Mouse (Mus musculus): ENCODE measurements at regions not wholly inside any gene's neighbourhood (a gene's known extent, or its start where the extent isn't known, plus 50 kb on each side); places are given as distances from the start of the nearest gene placed in this dataset.

GRCm38 (mm10) chr6:67186537-67187274, 51.3 kb upstream of the Serbp1 start:
- no peak for DNase-seq (ENCODE audit: low spot score in 2 of 2)

DNA sequence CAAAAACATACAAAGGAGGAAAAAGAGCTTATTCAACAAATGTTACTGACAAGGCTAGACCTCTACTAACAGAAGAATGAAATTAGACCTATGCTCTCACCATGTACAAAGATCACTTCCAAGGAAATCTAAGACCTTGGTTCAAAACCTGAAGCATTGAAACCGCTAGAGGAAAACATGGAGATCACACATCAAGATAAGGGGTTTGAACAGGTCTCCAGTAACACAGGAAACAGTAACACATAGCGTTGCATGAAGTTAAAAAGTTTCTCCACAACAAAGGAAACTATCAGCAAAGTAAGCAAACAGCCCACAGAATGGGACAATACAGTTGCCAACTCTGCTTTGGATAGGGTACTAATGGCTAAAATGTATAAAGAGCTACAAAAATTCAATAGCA, 53.3 kb upstream of the Serbp1 start:
- DNase-seq (ENCODE audit: low spot score in 2 of 2) = no peak

DNA sequence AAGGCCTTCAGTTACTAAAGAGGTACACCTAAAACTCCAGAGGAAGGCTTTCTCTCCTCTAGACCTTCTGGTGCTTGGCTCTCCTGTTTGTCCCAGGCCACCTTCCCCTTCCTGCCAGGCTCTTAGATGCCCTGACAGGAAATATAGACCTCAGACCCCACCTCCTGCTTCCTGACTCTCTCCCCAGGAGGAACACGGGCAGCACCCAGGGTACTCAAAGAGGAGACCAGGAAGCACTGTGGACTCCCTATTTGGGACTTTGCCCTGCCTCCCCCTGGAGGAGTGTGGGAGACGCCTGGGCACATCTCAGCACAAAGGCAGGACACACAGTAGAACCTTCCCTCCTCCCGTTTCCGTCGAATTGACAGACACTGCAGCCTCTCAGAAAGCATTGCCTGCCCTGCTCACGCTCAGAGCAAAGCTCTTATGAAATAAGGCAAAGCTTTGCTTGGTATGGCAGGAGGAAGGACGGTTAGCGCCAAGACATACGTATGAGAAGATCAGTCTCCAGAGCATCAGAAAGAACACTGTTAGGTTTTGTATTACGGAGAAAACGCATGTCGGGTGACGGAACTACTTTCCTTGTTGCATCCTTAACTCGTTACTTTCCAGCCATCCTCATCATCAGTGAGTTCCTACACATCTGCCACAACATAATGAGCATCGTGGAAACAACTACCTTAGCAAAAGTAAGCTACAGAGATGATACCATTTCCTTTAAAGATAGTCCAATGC, 54.3 kb upstream of the Serbp1 start:
- DNase-seq (ENCODE audit: low spot score in 2 of 2) = no peak

DNA sequence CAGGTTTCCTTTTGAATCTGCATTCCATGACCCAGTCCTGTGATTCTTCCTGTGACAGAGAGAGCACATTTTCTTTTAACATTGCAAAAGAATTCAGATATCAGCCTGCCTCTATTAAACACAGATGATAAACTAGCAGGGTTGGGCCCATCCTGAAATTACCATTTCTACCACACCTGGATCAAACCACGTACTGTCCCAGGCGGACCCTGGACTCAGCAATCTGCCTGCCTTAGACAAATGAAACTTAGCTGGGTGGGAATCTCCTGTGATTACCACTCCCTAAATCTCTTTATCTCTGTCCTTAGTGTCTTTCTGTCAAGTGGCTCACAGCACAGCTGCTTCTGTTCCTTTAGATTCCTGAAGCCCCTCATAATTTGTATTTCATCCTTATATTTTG, 55.5 kb upstream of the Serbp1 start:
- DNase-seq (ENCODE audit: low spot score in 2 of 2) = no peak

DNA sequence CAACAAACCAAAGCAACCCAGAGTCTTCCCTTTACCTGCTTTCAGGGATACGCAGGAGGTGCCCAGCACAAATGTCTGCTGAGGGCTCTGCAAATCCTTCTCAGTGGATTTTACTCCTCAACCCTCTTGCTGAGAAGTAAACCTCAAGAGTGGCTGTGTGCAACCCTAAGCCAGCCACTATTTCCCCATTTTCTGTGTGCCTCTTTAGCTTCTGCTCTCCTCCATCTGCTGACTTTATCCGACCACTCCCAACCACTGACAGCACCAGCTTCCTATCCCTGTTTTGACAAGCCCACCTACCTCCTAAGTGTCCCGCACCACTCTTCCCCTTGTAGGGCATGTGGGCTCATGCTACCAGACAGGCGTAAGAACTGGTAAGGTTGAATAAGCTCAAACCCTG, 56.5 kb upstream of the Serbp1 start:
- no peak for DNase-seq (ENCODE audit: low spot score in 2 of 2)

DNA sequence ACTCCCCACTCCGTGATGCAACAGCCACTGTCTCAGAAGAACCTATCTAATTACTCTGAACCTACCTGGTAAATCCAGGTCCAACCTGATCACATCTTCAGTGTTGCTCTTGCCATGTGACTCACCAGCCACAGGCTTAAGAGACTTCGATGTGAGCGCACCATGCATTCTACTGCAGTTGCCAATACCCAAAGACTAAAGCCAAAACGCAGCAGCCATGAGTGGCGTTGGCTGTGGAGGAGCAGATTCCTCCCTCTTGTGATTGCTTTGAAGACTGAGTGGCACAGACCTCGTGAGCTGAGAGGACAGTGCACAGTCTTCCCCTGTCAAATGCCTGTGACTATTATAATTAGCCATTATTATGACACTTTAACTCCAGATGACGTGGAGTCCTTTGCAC, 58.6 kb upstream of the Serbp1 start:
- DNase-seq (ENCODE audit: low spot score in 2 of 2) = no peak

DNA sequence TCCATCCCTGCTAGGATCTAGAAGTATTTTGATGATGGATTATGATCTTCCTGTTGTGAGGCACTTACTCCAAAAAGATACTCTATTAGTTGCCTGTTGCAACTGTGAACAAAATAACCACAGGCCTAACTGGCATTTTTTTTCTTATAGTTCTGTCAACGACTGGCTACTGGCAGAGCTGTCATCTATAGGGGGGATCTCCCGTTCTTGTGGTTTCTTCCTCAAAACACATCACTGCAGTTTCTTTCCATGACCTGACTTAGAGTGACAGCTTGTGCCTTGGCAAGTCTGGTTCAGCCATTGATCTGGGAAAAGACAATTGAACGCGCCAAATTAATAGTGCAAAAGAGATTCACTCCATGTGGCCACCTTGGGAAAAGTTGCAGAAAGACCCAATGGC, 59.4 kb upstream of the Serbp1 start:
- no peak for DNase-seq (ENCODE audit: low spot score in 2 of 2)

- DNase-seq (ENCODE audit: low spot score in 2 of 2) = peak in 1 of 2 experiments; percentile 41
Measured at GRCm38 (mm10) chr6:67178101-67178500, 59.9 kb upstream of the Serbp1 start.

- DNase-seq (ENCODE audit: low spot score in 2 of 2) = no peak
Measured at GRCm38 (mm10) chr6:67170674-67170946, 67.4 kb upstream of the Serbp1 start.

DNA sequence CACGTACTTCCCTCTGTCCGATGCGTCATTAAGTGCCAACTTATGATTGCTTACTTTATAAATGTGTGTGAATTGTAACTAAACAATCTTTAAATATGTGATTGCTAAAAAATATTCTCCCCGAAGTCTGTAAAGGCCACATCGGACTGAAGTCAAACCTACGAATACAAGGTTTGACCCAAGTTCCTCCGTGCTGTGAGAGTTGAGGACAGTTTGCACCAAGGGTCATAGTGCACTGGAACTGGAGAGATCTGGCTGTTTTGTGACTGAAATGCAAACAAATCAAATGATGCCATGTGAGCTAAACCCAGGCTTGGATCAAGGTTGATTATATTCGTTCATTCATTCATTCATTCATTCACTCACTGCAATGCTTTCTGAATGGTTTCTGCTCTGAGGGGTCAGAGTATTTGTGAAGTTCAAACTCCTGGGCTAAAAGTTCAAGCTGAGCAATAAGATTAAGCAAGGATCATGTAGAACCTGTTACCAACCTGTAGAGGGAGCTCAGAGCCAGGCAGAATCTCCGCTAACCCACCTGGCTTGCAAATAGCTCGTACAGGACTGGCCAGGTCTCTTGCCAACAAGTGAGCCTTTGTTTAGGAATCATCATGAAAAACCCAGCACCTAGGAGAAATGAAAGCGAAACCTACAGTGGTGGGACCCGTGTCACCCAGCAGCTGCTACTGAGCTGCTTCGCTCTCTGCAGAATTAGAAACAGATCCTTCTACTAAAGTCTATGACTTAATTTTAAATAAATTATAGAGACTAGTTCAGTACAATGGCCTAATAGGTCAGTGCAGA, 67.9 kb upstream of the Serbp1 start:
- DNase-seq (ENCODE audit: low spot score in 2 of 2) = peak; percentile 50 to 75

DNA sequence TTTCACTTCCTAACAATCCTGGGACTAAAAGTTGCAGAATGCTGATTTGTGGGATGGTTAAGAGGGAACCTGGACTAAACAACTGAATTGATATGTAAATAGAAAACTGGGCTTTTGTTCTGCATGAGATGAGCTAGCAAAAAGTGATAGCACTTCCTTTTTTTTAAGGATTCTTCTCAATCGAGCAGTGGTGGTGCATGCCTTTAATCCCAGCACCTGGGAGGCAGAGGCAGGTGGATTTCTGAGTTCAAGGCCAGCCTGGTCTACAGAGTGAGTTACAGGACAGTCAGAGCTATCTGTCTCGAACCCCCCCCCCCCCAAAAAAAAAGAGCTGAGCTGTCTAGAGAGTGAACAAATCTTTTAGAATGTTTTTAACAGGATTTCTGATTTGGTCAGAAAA, 69.2 kb upstream of the Serbp1 start:
- no peak for DNase-seq (ENCODE audit: low spot score in 2 of 2)

DNA sequence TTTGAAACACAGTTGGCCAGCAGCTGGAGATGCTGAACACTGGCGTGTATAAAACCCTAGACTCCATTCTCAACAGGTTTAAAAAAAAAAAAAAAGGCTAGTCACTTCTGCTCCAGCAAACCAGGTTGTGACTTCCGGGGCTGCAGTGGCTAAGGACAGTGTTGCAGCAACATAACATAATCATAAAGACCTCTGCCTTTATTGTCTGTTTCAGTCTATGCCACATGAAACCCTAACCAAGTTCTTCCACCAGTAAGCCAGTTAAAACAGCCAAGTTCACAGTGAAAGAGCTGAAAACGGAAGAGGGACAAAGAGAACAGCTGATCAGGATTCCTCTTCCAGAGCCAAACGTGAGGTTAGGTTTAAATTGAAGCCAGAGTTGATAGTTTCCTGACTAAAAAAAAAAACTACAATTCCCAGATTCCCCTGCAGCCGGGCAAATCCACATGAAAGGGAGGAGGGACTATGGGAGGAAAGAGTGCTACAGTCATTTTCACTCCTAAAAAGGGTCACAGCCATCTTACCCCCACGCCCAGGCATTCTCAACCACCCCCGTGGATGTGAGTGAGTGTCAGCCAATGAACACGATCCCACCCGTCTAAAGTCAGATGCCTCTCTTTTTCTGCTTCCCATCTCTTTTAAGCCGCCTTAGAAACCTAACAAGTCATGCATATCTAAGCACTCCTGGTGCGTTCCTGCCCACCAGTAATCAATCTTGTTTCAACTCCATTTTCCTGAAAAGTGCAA, 69.8 kb upstream of the Serbp1 start:
- no peak for DNase-seq (ENCODE audit: low spot score in 2 of 2)

DNA sequence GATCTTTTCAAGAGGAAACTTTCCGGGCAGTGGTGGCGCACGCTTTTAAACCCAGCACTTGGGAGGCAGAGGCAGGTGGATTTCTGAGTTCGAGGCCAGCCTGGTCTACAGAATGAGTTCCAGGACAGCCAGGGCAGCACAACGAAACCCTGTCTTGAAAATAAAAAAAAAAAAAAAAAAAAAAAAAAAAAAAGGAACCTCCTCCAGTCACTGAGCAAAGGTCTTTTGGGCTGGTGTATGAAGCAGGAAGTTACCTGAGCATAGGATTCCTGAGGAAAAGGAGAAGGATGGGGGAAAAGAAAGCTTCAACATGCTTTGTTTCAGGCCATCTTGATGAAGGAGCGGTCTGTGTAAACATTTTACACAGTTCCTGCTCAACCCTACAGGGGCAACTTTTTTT, 72.9 kb upstream of the Serbp1 start:
- DNase-seq (ENCODE audit: low spot score in 2 of 2) = no peak

- DNase-seq (ENCODE audit: low spot score in 2 of 2) = no peak
Measured at GRCm38 (mm10) chr6:67163947-67164346, 74.0 kb upstream of the Serbp1 start.

GRCm38 (mm10) chr6:67162814-67163213, 75.2 kb upstream of the Serbp1 start:
- no peak for DNase-seq (ENCODE audit: low spot score in 2 of 2)

DNA sequence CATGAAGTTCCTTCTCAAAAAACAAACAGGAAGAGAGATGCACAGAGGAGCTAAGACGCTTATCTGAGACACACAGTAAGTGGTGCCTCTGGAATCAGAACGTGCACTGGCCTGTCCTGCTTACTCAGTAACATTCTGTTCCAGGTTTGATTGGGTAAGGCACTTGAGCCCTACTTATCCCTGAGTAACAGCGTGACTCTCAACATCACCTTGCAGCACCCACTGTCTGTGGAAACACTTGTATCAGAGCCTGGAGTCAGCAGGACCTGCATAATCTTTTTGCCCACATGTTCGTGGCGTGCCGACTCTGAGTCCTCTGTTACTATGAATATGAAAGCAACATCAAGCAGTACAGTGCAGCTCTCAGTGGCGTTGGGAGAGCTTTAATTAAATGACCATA, 76.4 kb upstream of the Serbp1 start:
- peak; percentile 71 to 77 for DNase-seq (ENCODE audit: low spot score in 2 of 2)

- DNase-seq (ENCODE audit: low spot score in 2 of 2) = no peak
Measured at GRCm38 (mm10) chr6:67160564-67160963, 77.4 kb upstream of the Serbp1 start.

DNA sequence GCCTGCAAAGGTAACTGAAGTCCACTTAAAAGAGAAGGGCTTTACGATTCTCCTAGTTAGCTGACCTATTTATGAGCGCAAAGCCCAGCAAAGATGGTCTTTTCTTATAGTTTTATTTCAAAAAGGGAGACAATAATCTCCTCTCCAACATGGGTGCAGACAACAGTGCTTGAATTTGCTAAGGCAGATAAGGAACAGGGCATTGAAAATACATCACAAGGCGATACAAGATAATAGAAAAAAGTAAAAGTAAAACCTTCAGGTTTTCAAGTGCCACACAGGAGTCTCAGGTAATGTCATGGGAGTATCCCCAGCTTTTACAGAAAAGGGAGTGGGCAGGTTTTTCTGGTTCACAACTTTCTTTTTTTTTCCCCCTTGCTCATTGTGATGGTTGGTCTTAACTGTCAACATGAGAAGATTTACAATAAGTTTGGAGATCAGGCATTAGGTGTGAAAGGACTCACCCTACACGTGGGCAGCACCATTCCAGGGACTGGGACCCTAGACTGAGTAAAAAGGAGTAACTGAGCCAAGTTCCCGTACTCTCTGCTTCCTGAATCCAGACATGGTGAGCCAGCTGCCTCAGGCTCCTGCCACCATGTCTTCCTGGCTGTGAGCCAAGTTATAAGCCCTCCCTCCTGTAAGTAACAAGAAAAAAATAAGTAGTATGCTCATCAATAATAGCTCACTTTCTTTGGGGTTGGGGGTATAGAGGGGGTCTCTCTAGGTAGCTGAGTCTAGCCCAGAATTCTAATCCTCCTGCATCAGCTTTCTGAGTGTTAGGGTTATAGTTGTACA, 78.1 kb upstream of the Serbp1 start:
- DNase-seq (ENCODE audit: low spot score in 2 of 2) = no peak

DNA sequence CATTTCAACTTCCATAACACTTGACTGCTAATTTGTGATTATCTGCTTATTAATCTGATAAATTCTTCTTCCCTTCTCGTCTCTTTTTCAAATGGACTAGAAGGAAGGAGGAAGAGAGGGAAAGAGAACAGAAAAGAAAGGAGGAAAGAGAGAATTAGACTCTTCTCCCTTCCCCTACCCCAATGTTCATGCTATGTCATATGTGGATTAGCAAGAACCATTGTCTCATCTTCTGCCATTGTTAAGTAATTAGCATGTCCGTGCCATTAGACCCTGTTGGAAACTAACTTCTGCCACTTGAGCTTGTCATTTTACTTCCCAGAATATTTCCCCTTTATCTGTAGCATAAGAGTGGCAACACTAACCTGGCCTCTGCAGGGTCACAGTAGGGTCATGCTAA, 78.8 kb upstream of the Serbp1 start:
- no peak for DNase-seq (ENCODE audit: low spot score in 2 of 2)

GRCm38 (mm10) chr6:67158765-67159164, 79.2 kb upstream of the Serbp1 start:
- DNase-seq (ENCODE audit: low spot score in 2 of 2) = peak; percentile 89 to 94

DNA sequence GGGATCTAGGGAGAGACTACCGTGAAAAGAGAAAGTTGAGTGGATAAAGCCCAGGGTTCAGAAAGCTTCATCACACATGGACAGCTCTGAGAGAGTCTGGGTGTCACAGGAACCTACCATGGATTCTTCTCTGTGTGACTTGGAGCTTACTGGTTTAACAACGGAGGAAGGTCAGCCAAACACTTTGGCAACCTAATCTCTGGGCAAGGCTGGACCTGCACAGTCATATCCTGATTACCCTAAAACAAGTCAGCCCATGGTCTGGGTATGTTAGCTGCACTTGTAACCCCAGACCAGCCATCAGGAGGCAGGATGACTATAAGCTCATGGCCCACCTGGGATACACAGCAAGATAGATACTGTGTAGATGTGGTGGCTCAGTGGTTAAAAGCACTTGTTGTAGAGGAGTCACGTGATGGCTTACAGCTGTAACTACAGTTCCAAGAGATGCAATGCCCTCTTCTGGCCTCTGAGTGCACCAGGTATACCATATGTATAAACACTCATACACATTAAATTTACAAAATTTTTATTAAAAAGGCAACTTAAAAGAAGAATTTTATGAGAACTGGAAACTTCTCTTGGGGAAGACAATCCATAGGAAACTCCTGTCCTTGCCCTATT, 85.0 kb upstream of the Serbp1 start:
- no peak for DNase-seq (ENCODE audit: low spot score in 2 of 2)

Data from spleen, postnatal 4 days (tissue).